Mouse (Mus musculus) heart, adult 2 months (tissue): ENCODE measurements around the gene Abtb1. TPM values are rescaled to one million over a fixed set of nuclear protein-coding genes. Genes with fewer than 3 reads are reported as not detected.

Experiments used
- DNase-seq, 2 experiments: peaks; one replicate each; pipeline ENCODE4 v3.0.0; 2021
- H3K27ac ChIP-seq: fragments of 200-600 bp; 2 replicates; pipeline ENCODE4 v1.8.1; 2022
- H3K27me3 ChIP-seq: fragments of 200-500 bp; 2 replicates; pipeline ENCODE4 v1.6.1; 2012; ENCODE audit warnings: mild to moderate bottlenecking, low read length, inconsistent platforms, mixed read lengths; ENCODE audit not compliant: control insufficient read depth, insufficient read depth
- H3K36me3 ChIP-seq: fragments of 200-500 bp; 2 replicates; pipeline ENCODE4 v1.6.1; 2012; ENCODE audit warnings: low read length, inconsistent platforms; ENCODE audit not compliant: control insufficient read depth, insufficient read depth
- H3K4me1 ChIP-seq: fragments of 200-500 bp; 2 replicates; pipeline ENCODE4 v1.6.1; 2011; ENCODE audit warnings: low read length; ENCODE audit not compliant: control insufficient read depth, insufficient read depth
- H3K4me3 ChIP-seq: fragments of 200-600 bp; 2 replicates; pipeline ENCODE4 v1.8.1; 2022
- H3K79me2 ChIP-seq: fragments of 200-500 bp; replicated peaks from 2 replicates; pipeline ENCODE4 v1.6.1; 2012; ENCODE audit warnings: mild to moderate bottlenecking, inconsistent platforms, low read length, moderate library complexity, mixed read lengths; ENCODE audit not compliant: control insufficient read depth, insufficient read depth
- H3K9ac ChIP-seq: fragments of 200-500 bp; 2 replicates; pipeline ENCODE4 v1.6.1; 2012; ENCODE audit warnings: low read depth, mild to moderate bottlenecking, control low read depth, inconsistent platforms, low read length, mixed read lengths
- CTCF ChIP-seq: fragments of 200-600 bp; IDR thresholded peaks from 2 replicates; pipeline ENCODE4 v1.8.1; 2022; ENCODE audit warnings: antibody characterized with exemption, mild to moderate bottlenecking, moderate library complexity
- EP300 ChIP-seq: fragments of 200-500 bp; IDR thresholded peaks from 2 replicates; pipeline ENCODE4 v1.6.1; 2011; ENCODE audit warnings: low read depth, low read length, control low read depth; ENCODE audit not compliant: insufficient read depth
- POLR2A ChIP-seq: fragments of 200-500 bp; IDR thresholded peaks from 2 replicates; pipeline ENCODE4 v1.6.1; 2011; ENCODE audit warnings: mild to moderate bottlenecking, low read depth, low read length, control low read depth; ENCODE audit not compliant: insufficient read depth
- WGBS: fragments of 180-500 bp; shearing (Covaris S2); methylation state at CpG from one replicate; pipeline ENCODE4 v1.1.7; 2018; 5-methylcytosine and 5-hydroxymethylcytosine counted together
- intact Hi-C: fragments of 180-260 bp; cut with DNase I; formaldehyde crosslinking; loops from one replicate; pipeline ENCODE4 v1.15.1; 2025
- polyA plus RNA-seq: library from polyadenylated mRNA; depleted of rRNA; stranded (reverse); fragments of >200 nt; gene quantifications from 2 replicates; pipeline ENCODE4 v1.2.3, GENCODE M21; 2012
- total RNA-seq, 2 experiments: library from RNA; stranded (reverse); gene quantifications; 2 replicates each; pipeline ENCODE4 v1.2.3; 2021

Gene Abtb1
- total and polyA plus RNA-seq, 3 experiments = 19.7 to 46.2 (median 22.7) TPM

- peaks cover 3% of the 10 kb centered on the region; the same call in 1 of the 2 replicates for H3K4me1 ChIP-seq
- no peak overlapping the region for H3K4me3 ChIP-seq
- DNase-seq = no peak
- H3K27ac ChIP-seq = no peak overlapping the region
- H3K9ac ChIP-seq = no peak overlapping the region
- intact Hi-C loops = loop anchor here (5.0 kb wide), 2 partner anchors 198 to 283 kb away; no protein-coding TSS in a partner anchor
- no peaks in the 10 kb centered on the region for H3K27me3 ChIP-seq
- 69% methylated on average over 6 of the region's 6 CpGs for WGBS
- TF ChIP-seq CTCF (no peak), EP300 (no peak), POLR2A (no peak)
- no peaks in the 10 kb centered on the region for H3K79me2 ChIP-seq
- no peaks in the 10 kb centered on the region for H3K36me3 ChIP-seq
Observed at GRCm38 (mm10) chr6:88830112-88830702, 11.6 kb downstream of the Abtb1 start.

DNA sequence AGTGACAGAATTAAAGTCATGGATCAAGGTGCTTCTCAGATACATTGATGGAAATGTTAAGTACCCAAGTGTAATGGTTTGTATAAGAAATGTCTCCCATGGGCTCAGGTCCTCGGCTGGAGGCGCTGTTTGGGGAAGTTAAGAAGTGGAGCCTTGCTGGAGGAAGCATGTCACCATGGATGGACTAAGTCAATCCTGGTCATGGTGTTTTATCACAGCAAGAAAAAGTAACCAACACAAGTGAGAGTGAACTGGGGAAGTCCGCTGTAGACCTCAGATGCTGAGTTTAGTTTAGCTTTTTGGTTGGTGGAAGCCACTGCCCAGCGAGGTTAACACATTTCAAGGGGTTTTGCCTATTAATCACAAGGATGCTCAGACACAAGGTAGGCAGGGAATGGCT lies 12.2 kb downstream of the Abtb1 start:
- no peak overlapping the region for H3K4me3 ChIP-seq
- intact Hi-C loops = no loop called here
- 88% methylated on average over 4 of the region's 4 CpGs for WGBS
- peaks cover 3% of the 10 kb centered on the region; the same call in 1 of the 2 replicates for H3K4me1 ChIP-seq
- no peaks in the 10 kb centered on the region for H3K27me3 ChIP-seq
- DNase-seq = no peak
- no peak overlapping the region for H3K9ac ChIP-seq
- TF ChIP-seq EP300 (no peak), CTCF (no peak), POLR2A (no peak)
- H3K79me2 ChIP-seq = no peaks in the 10 kb centered on the region
- H3K36me3 ChIP-seq = no peaks in the 10 kb centered on the region
- H3K27ac ChIP-seq = no peak overlapping the region

DNA sequence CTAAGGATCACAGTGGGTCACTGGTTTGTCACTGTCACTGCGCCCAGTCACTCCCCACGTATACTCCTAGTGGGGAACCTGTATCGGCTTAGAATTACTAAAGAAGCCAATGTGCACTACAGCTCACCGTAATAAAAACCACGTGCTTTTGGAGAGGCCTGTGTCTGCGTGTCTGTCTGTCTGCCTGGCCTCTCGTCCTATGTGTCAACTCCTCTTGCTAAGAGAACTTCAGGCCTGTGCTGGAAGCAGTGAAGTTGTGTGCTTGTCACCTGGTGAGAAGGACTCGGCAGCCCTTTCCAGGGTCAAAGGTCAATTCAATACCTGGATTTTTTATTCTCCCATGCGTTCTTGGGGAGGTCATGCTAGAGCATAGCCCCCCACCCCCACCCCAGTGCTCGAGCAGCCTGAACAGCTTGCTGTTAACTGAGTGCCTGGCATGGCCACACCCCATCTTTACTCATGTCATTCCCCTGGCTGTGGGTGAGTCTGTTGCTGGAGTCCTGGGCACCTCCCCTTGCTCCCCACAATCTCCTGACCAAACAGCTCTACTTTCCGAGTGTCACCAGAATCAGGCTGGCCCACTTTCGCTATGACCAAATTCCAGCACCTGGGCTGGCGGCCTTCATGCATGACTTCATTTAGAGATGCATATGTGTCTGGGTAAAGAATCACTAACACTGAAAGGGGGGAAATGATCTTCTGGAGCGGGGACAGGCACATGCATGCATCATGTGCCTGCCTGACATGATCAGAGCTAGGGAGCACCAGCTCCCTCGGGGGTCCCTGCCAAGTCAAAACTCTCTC lies 13.4 kb downstream of the Abtb1 start:
- H3K36me3 ChIP-seq = no peaks in the 10 kb centered on the region
- H3K4me1 ChIP-seq = peaks cover 3% of the 10 kb centered on the region; the same call in 1 of the 2 replicates
- TF ChIP-seq POLR2A = no peak
- no peak for TF ChIP-seq CTCF
- H3K79me2 ChIP-seq = no peaks in the 10 kb centered on the region
- no peak overlapping the region for H3K4me3 ChIP-seq
- no peaks in the 10 kb centered on the region for H3K27me3 ChIP-seq
- DNase-seq = no peak
- WGBS = 78% methylated on average over 15 of the region's 15 CpGs
- H3K9ac ChIP-seq = no peak overlapping the region
- intact Hi-C loops = no loop called here
- no peak overlapping the region for H3K27ac ChIP-seq

GRCm38 (mm10) chr6:88827395-88828205 lies 14.2 kb downstream of the Abtb1 start:
- intact Hi-C loops = loop anchor here (2.0 kb wide), 1 partner anchor 103 kb away; the partner anchor contains the start of gene Mgll
- TF ChIP-seq EP300 (no peak), CTCF (peak; percentile 15; the same call in 1 of the 2 replicates), POLR2A (no peak)
- Histone ChIP-seq H3K27ac (no peak overlapping the region), H3K79me2 (no peaks in the 10 kb centered on the region), H3K4me3 (no peak overlapping the region), H3K27me3 (no peaks in the 10 kb centered on the region), H3K36me3 (no peaks in the 10 kb centered on the region), H3K4me1 (peaks cover 3% of the 10 kb centered on the region; the same call in 1 of the 2 replicates), H3K9ac (no peak overlapping the region)
- WGBS = 56% methylated on average over 13 of the region's 13 CpGs
- DNase-seq = no peak

DNA sequence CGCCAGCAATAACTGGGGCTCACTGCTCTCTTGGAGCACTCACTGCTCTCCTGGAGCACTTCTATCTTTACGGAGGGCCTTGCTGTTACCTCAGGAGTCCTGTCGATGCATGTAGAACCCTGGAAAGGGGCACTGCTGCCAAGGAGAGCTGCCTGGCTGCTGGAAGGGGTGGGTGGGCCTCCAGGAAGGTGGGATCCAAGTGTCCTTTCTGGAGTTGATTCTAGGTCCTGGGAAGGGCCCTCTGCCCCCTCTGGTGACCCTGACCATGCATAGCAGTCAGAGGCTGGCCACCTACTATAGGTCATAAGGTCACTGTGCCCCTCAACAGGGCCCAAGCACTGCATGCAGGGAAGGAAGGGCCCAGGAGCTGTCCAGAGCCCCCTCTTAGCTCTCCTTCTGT lies 14.8 kb downstream of the Abtb1 start:
- Histone ChIP-seq H3K4me3 (no peak overlapping the region), H3K27me3 (no peaks in the 10 kb centered on the region), H3K79me2 (no peaks in the 10 kb centered on the region), H3K36me3 (no peaks in the 10 kb centered on the region), H3K27ac (no peak overlapping the region), H3K9ac (no peak overlapping the region), H3K4me1 (peaks cover 3% of the 10 kb centered on the region)
- intact Hi-C loops = loop anchor here (2.0 kb wide), 1 partner anchor 102 kb away; the partner anchor contains the start of gene Mgll
- no peak for DNase-seq
- WGBS = 74% methylated on average over 3 of the region's 3 CpGs
- TF ChIP-seq POLR2A (no peak), CTCF (peak; percentile 42), EP300 (no peak)
